Mouse (Mus musculus) left cerebral cortex, postnatal 25 days (tissue): ENCODE measurements around the gene Scgb2b12. TPM values are rescaled to one million over a fixed set of nuclear protein-coding genes. Genes with fewer than 3 reads are reported as not detected.
"Not testable (repeated sequence)": the region's sequence is repeated elsewhere in the genome, so short reads cannot be mapped to it uniquely, and the experiment has no call there.

Experiments used
- DNase-seq, 2 experiments: peaks; one replicate each; pipeline ENCODE4 v3.0.0; 2022; ENCODE audit warnings: low spot score in 2 of 2, mixed read lengths in 1 of 2
- intact Hi-C: fragments of 180-260 bp; cut with DNase I; formaldehyde crosslinking; loops from one replicate; pipeline ENCODE4 v1.15.1; 2025
- total RNA-seq, 2 experiments: library from RNA; stranded (reverse); gene quantifications; 2 replicates each; pipeline ENCODE4 v1.2.3; 2021

Scgb2b12 gene
- not detected for total RNA-seq

- intact Hi-C loops, DNase-seq: not testable (repeated sequence)
Observed at GRCm38 (mm10) chr7:32327145-32327544, at the start of gene Scgb2b12. TSS of gene Scgb2b12 (minus strand) at chr7:32327245.

DNA sequence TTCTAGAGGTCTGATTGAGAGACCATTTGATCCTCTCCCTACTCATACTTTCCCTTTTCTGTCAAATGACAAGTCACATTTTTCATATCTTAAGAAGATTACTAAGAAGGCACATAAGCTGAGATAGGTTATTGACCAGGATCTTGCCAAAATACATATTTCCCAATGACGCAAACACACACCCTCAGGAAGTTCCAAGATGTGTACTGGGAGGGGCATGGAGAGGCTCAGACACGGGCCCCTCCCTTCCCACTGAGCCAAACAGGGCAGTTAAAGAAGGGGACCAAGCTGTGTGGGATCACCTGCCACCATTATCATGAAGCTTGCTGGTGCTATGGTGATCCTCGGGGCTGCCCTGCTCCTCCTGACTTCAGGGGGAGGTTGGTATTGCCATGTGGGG lies 6.8 kb upstream of the Scgb2b12 start, which contains the start of gene Scgb1b12:
Gene Scgb1b12 (plus strand): TSS at position 301 of the 400 bp plus-strand sequence.
- DNase-seq, intact Hi-C loops: not testable (repeated sequence)

Other genes with a start within 250 kb of the Scgb2b12 start
- not detected for gene Scgb1b10, start 226.4 kb downstream of the Scgb2b12 start, total RNA-seq
- gene Scgb2b11, start 116.1 kb downstream of the Scgb2b12 start, total RNA-seq = not detected
- not detected for gene Scgb1b11, start 104.4 kb downstream of the Scgb2b12 start, total RNA-seq
- gene Scgb1b12, start 6.9 kb upstream of the Scgb2b12 start, total RNA-seq = not detected
- not detected for gene Scgb1b29, start 114.3 kb upstream of the Scgb2b12 start, total RNA-seq